Mouse (Mus musculus) kidney, embryonic 16.5 days (tissue): ENCODE data around the gene Gpatch3. TPM values are rescaled to one million over a fixed set of nuclear protein-coding genes. Genes with fewer than 3 reads are reported as not detected.

Source experiments
- ATAC-seq: fragments of 200-750 bp; cut with Nextera tagmentation; 2 replicates; pipeline ENCODE4 v1.8.0; 2017; ENCODE audit warnings: moderate TSS enrichment; ENCODE audit not compliant: low FRiP score, low TSS enrichment
- H3K27ac ChIP-seq: fragments of 300-500 bp; sonication (generic); 2 replicates; pipeline ENCODE4 v1.5.1; 2014; ENCODE audit warnings: low read length
- H3K27me3 ChIP-seq: fragments of 300-500 bp; sonication (generic); 2 replicates; pipeline ENCODE4 v1.6.1; 2014; ENCODE audit warnings: low read length, control low read depth, mixed read lengths; ENCODE audit not compliant: insufficient read depth
- H3K36me3 ChIP-seq: fragments of 300-500 bp; sonication (generic); 2 replicates; pipeline ENCODE4 v1.6.1; 2014; ENCODE audit warnings: low read length, control low read depth, mixed read lengths; ENCODE audit not compliant: insufficient read depth
- H3K4me1 ChIP-seq: fragments of 300-500 bp; sonication (generic); 2 replicates; pipeline ENCODE4 v1.6.1; 2014; ENCODE audit warnings: low read length, control low read depth, mixed read lengths; ENCODE audit not compliant: insufficient read depth
- H3K4me2 ChIP-seq: fragments of 300-500 bp; sonication (generic); replicated peaks from 2 replicates; pipeline ENCODE4 v1.6.1; 2014; ENCODE audit warnings: low read depth, low read length
- H3K4me3 ChIP-seq: fragments of 300-500 bp; sonication (generic); 2 replicates; pipeline ENCODE4 v1.5.1; 2014; ENCODE audit warnings: mild to moderate bottlenecking, low read length
- H3K9ac ChIP-seq: fragments of 300-500 bp; sonication (generic); replicated peaks from 2 replicates; pipeline ENCODE4 v1.6.1; 2014; ENCODE audit warnings: low read length
- H3K9me3 ChIP-seq: fragments of 300-500 bp; sonication (generic); 2 replicates; pipeline ENCODE4 v1.6.1; 2016; ENCODE audit warnings: low read length, control low read depth
- WGBS: fragments of 180-500 bp; shearing (Covaris S2); extraction: QIAGEN DNeasy Blood & Tissue Kit; methylation state at CpG from one replicate; pipeline ENCODE4 v1.1.7; 2014; 5-methylcytosine and 5-hydroxymethylcytosine counted together
- polyA plus RNA-seq: library from polyadenylated mRNA; unstranded; fragments of >200 nt; fragmentation: Nextera tagmentation; extraction: Ambion mirVana; gene quantifications from 2 replicates; pipeline ENCODE4 v1.2.1, GENCODE M21; 2015

The Gpatch3 gene
- polyA plus RNA-seq = 7.5 and 8.3 TPM in 2 replicates

GRCm38 (mm10) chr4:133574070-133574842 lies at the start of gene Gpatch3:
TSS of gene Gpatch3 (plus strand) at chr4:133574745.
- 6% methylated on average over 44 of the region's 44 CpGs for WGBS
- peaks cover 11% of the 10 kb centered on the region for H3K4me1 ChIP-seq
- peak within 1 kb of the TSS; percentile 95 for H3K4me3 ChIP-seq
- no peaks in the 10 kb centered on the region for H3K27me3 ChIP-seq
- peak within 1 kb of the TSS; percentile 92 for H3K9ac ChIP-seq
- H3K27ac ChIP-seq = peak within 1 kb of the TSS; percentile 90
- no peaks in the 10 kb centered on the region for H3K9me3 ChIP-seq
- peak within 1 kb of the TSS; percentile 85 for H3K4me2 ChIP-seq
- peak; percentile 87 for ATAC-seq
- peaks cover 14% of the 10 kb centered on the region; the same call in 1 of the 2 replicates for H3K36me3 ChIP-seq

- no peak overlapping the region for H3K27ac ChIP-seq
- peaks cover 48% of the 10 kb centered on the region for H3K36me3 ChIP-seq
- 68% methylated on average over 16 of the region's 16 CpGs for WGBS
- H3K4me3 ChIP-seq = no peak overlapping the region
- no peak overlapping the region for H3K4me2 ChIP-seq
- H3K9me3 ChIP-seq = no peaks in the 10 kb centered on the region
- no peaks in the 10 kb centered on the region for H3K4me1 ChIP-seq
- no peaks in the 10 kb centered on the region for H3K27me3 ChIP-seq
- H3K9ac ChIP-seq = no peak overlapping the region
- ATAC-seq = no peak
These were observed 46.8 kb upstream of the Gpatch3 start for GRCm38 (mm10) chr4:133527788-133528187.

DNA sequence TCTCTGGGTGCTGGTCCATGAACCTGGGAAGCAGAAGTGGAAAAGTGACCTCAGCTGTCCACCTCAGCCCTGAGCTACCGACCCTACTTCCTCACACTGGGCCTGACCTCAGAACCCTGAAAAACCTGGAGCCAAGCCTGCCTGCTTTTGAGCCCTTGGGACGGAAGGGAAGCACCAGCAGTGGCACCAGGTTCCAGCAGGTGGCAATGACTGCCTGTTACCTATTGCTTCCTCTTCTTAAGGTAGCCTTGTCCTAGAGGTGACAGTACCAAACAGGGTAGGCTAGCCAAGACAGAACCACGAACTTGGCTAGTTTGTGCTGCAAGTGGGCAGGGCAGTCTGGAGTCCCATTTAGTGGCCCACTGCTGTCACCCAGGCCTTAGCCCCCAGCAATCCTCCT lies 41.8 kb upstream of the Gpatch3 start:
- Histone ChIP-seq H3K4me2 (no peak overlapping the region), H3K36me3 (peaks cover 85% of the 10 kb centered on the region)
- WGBS = 80% methylated on average over 3 of the region's 3 CpGs

GRCm38 (mm10) chr4:133536081-133536480 lies 38.5 kb upstream of the Gpatch3 start:
- no peaks in the 10 kb centered on the region for H3K27me3 ChIP-seq
- H3K4me3 ChIP-seq = no peak overlapping the region
- no peak overlapping the region for H3K27ac ChIP-seq
- WGBS = 85% methylated on average over 3 of the region's 3 CpGs
- no peak for ATAC-seq
- H3K9me3 ChIP-seq = no peaks in the 10 kb centered on the region
- H3K9ac ChIP-seq = no peak overlapping the region
- H3K36me3 ChIP-seq = peaks cover 77% of the 10 kb centered on the region
- H3K4me1 ChIP-seq = no peaks in the 10 kb centered on the region
- no peak overlapping the region for H3K4me2 ChIP-seq

More for the DNA sequence above, 41.8 kb upstream of the Gpatch3 start:
- Histone ChIP-seq H3K4me1 (no peaks in the 10 kb centered on the region), H3K4me3 (no peak overlapping the region), H3K27ac (no peak overlapping the region), H3K27me3 (no peaks in the 10 kb centered on the region), H3K9ac (no peak overlapping the region), H3K9me3 (no peaks in the 10 kb centered on the region)
- no peak for ATAC-seq

DNA sequence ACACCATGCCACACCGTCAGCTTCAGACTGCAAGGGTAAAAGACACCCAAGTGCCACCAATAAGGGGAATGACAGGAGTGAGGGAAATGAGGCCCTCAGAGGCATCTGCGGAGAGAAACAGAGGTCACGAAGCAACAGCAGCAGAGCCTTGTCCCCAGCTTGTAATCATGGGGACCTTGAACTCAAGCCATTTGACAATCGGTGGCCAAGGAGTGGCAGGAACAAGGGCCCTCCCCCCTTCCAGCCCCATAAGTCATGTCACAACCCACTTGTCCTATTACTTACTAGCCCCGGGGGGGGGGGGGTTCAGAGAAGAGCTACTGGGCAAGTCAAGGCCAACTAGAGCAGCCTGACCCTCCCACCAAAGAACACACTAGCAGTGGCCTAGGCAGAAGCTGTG lies 37.9 kb upstream of the Gpatch3 start:
- Histone ChIP-seq H3K4me3 (no peak overlapping the region), H3K36me3 (peaks cover 76% of the 10 kb centered on the region), H3K4me2 (no peak overlapping the region), H3K4me1 (no peaks in the 10 kb centered on the region), H3K27me3 (no peaks in the 10 kb centered on the region), H3K27ac (no peak overlapping the region), H3K9me3 (no peaks in the 10 kb centered on the region), H3K9ac (no peak overlapping the region)
- ATAC-seq = no peak
- 84% methylated on average over 5 of the region's 5 CpGs for WGBS

DNA sequence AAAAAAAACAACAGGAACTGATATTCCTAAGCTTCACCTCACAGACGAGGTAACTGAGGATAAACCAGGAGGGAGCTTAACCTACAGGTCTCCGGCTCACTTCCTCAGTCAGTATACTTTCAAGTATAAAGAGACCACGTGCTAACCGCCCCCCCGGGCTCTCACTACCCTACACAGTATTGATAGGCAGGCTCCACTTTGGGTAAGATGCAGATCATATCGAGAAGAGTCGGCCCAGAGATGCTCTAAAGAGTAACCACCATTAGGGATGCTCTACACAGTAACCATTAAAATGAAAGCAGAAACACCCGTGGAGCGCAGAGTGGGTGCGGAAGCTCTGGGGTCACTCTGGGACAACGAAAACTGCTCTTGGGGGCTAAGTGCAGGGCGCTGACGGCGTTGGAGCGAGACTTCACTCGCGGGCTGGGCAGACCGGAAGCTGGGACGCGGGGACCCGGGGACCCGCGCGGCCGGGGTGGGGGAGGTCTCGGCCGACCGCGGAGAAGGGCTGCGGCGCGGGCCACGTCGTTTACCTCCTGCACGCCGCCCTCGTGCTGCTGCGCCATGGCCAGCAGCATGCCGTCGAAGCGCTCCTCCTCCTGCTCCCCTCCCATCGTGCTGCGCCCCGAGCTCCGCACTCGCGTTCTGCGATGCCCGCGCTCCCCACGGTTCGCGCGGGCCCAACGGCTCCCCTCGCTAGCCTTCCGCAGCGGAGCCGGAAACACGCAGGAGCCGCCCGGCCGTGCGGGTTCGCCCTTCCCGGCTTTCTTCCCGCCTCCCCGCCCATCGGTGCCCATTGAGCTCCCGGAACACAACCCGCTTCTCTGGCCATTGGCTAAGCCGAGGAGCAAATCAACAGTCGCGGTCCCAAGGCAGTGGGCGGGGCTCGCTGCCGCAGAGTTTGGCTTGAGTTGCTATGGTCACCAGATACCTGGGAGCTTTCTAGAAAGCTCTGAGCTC lies 29.0 kb upstream of the Gpatch3 start, which contains the start of gene Nudc:
Nudc (minus strand) TSS at position 725 of the 960 bp plus-strand sequence.
- Histone ChIP-seq H3K27me3 (no peaks in the 10 kb centered on the region), H3K36me3 (peaks cover 15% of the 10 kb centered on the region), H3K9ac (peak within 1 kb of the TSS; percentile 92), H3K4me3 (peak within 1 kb of the TSS; percentile 96), H3K9me3 (no peaks in the 10 kb centered on the region), H3K27ac (peak within 1 kb of the TSS; percentile 50), H3K4me1 (peaks cover 16% of the 10 kb centered on the region), H3K4me2 (peak within 1 kb of the TSS; percentile 89)
- under 1% methylated on average over 73 of the region's 77 CpGs for WGBS
- ATAC-seq = peak; percentile 99

GRCm38 (mm10) chr4:133552029-133552428 lies 22.5 kb upstream of the Gpatch3 start:
- H3K36me3 ChIP-seq = no peaks in the 10 kb centered on the region
- no peak for ATAC-seq
- WGBS = 100% methylated on average over 1 of the region's 1 CpGs
- H3K4me1 ChIP-seq = no peaks in the 10 kb centered on the region
- H3K9ac ChIP-seq = no peak overlapping the region
- no peak overlapping the region for H3K4me3 ChIP-seq
- H3K27me3 ChIP-seq = 0 out of 2 replicates have a peak, but pooled peaks cover 3% of the 10 kb centered on the region
- H3K9me3 ChIP-seq = no peaks in the 10 kb centered on the region
- H3K4me2 ChIP-seq = no peak overlapping the region
- no peak overlapping the region for H3K27ac ChIP-seq

GRCm38 (mm10) chr4:133552768-133553447 lies 21.6 kb upstream of the Gpatch3 start, which contains the start of gene Nr0b2:
TSS of gene Nr0b2 (plus strand) at chr4:133553376.
- Histone ChIP-seq H3K27me3 (0 out of 2 replicates have a peak, but pooled peaks cover 3% of the 10 kb centered on the region), H3K4me2 (no peak within 1 kb of the TSS), H3K27ac (no peak within 1 kb of the TSS), H3K4me1 (no peaks in the 10 kb centered on the region), H3K9ac (no peak within 1 kb of the TSS), H3K9me3 (no peaks in the 10 kb centered on the region), H3K4me3 (no peak within 1 kb of the TSS), H3K36me3 (no peaks in the 10 kb centered on the region)
- no peak for ATAC-seq
- 66% methylated on average over 10 of the region's 10 CpGs for WGBS
